Mouse (Mus musculus): ENCODE results near the gene Gtf3c1.

GRCm38 (mm10) chr7:125605725-125606139 is 101.8 kb downstream of the Gtf3c1 start:
- TF ChIP-seq CTCF (IDR thresholded peaks at IDR 0.05; ENCODE audit: extremely low read depth, insufficient read depth, insufficient read length, insufficient replicate concordance) = no peak
- TF ChIP-seq POLR2A (IDR thresholded peaks at IDR 0.05; ENCODE audit: low read depth, low read length) = peak; percentile 31; the same call in 1 of the 2 replicates
